Mouse (Mus musculus): Measurements from ENCODE around the gene F2rl3.

DNA sequence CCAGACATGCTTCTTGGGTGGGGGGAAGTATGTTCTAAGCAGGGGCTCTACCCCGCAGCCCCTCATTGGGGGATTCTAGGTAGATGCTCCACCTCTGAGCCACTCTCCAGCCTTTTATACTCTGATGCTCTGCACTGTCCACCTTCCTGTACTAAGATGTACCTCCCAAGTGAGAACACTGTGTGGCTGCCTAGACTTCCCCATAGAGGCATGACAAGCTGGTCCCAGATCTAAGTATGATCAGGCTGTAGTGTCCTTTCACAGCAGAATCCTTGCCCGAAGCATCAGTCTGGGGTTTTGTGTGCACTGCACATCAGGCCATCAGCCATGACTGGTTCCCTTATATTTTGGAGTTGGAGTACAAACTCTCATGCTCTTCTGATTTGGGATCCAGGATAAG is 5.6 kb upstream of the F2rl3 start:
- TF ChIP-seq POLR2A (IDR thresholded peaks at IDR 0.05; ENCODE audit: extremely low read depth, insufficient read depth, low read length): no peak
- TF ChIP-seq CTCF (IDR thresholded peaks at IDR 0.05; ENCODE audit: extremely low read depth, insufficient read depth, low read length): no peak

Data from cortical plate, adult 2 months (tissue).